Mouse (Mus musculus) frontal cortex, postnatal 36 days (tissue): ENCODE measurements around the gene Ptprd.
A peak's percentile ranks its signal among the peaks of the same experiment; 100 is the strongest.

Source experiments
- DNase-seq, 2 experiments: peaks; one replicate each; pipeline ENCODE4 v3.0.0; 2022; ENCODE audit warnings: low spot score in 2 of 2

The Ptprd gene

GRCm38 (mm10) chr4:76319874-76320273 is 1891.9 kb downstream of the Ptprd start:
- no peak for DNase-seq

- DNase-seq = no peak
These were observed 1895.8 kb downstream of the Ptprd start for GRCm38 (mm10) chr4:76315977-76316376.

- DNase-seq = no peak
These were observed 1898.0 kb downstream of the Ptprd start for GRCm38 (mm10) chr4:76313749-76314148.

GRCm38 (mm10) chr4:76312593-76312992 is 1899.2 kb downstream of the Ptprd start:
- no peak for DNase-seq

- no peak for DNase-seq
These were observed 1905.8 kb downstream of the Ptprd start for GRCm38 (mm10) chr4:76305987-76306386.

- DNase-seq = no peak
These were observed 1914.4 kb downstream of the Ptprd start for GRCm38 (mm10) chr4:76297375-76297774.

- no peak for DNase-seq
These were observed 1918.9 kb downstream of the Ptprd start for GRCm38 (mm10) chr4:76292733-76293357.

GRCm38 (mm10) chr4:76290484-76290818 is 1921.3 kb downstream of the Ptprd start:
- no peak for DNase-seq

GRCm38 (mm10) chr4:76289612-76290483 is 1921.9 kb downstream of the Ptprd start:
- DNase-seq = no peak

GRCm38 (mm10) chr4:76286016-76286415 is 1925.7 kb downstream of the Ptprd start:
- DNase-seq = no peak

- no peak for DNase-seq
These were observed 1928.9 kb downstream of the Ptprd start for GRCm38 (mm10) chr4:76282886-76283285.

GRCm38 (mm10) chr4:76262727-76263126 is 1949.0 kb downstream of the Ptprd start:
- no peak for DNase-seq

- no peak for DNase-seq
These were observed 1951.1 kb downstream of the Ptprd start for GRCm38 (mm10) chr4:76260686-76261085.

- no peak for DNase-seq
These were observed 1951.5 kb downstream of the Ptprd start for GRCm38 (mm10) chr4:76260286-76260685.

- DNase-seq = no peak
These were observed 1952.1 kb downstream of the Ptprd start for GRCm38 (mm10) chr4:76259636-76260035.

- DNase-seq = no peak
These were observed 1967.4 kb downstream of the Ptprd start for GRCm38 (mm10) chr4:76244371-76244770.

GRCm38 (mm10) chr4:76241542-76241941 is 1970.2 kb downstream of the Ptprd start:
- no peak for DNase-seq

- DNase-seq = no peak
These were observed 1970.6 kb downstream of the Ptprd start for GRCm38 (mm10) chr4:76241140-76241539.

- peak in 1 of 2 experiments; percentile 12 for DNase-seq
These were observed 1972.7 kb downstream of the Ptprd start for GRCm38 (mm10) chr4:76239063-76239462.

- no peak for DNase-seq
These were observed 1973.2 kb downstream of the Ptprd start for GRCm38 (mm10) chr4:76238577-76238976.

GRCm38 (mm10) chr4:76237827-76238226 is 1973.9 kb downstream of the Ptprd start:
- no peak for DNase-seq

- DNase-seq = no peak
These were observed 1988.0 kb downstream of the Ptprd start for GRCm38 (mm10) chr4:76223720-76224119.

- no peak for DNase-seq
These were observed 1989.2 kb downstream of the Ptprd start for GRCm38 (mm10) chr4:76222520-76222919.
